Mouse (Mus musculus) heart, embryonic 12.5 days (tissue): ENCODE results near the gene Galntl6. TPM values are rescaled to one million over a fixed set of nuclear protein-coding genes. Genes with fewer than 3 reads are reported as not detected.

Experiments used
- ATAC-seq: fragments of 200-750 bp; cut with Nextera tagmentation; 2 replicates; pipeline ENCODE4 v1.8.0; 2017; ENCODE audit warnings: moderate TSS enrichment, moderate library complexity; ENCODE audit not compliant: insufficient number of reproducible peaks, low FRiP score
- H3K27ac ChIP-seq: fragments of 300-500 bp; sonication (generic); 2 replicates; pipeline ENCODE4 v1.5.1; 2016; ENCODE audit warnings: mild to moderate bottlenecking, moderate library complexity; ENCODE audit not compliant: poor library complexity, severe bottlenecking
- H3K27me3 ChIP-seq: fragments of 300-500 bp; sonication (generic); replicated peaks from 2 replicates; pipeline ENCODE4 v1.6.1; 2016; ENCODE audit warnings: mild to moderate bottlenecking, moderate library complexity
- H3K36me3 ChIP-seq: fragments of 300-500 bp; sonication (generic); 2 replicates; pipeline ENCODE4 v1.6.1; 2016; ENCODE audit warnings: mild to moderate bottlenecking, moderate library complexity
- H3K4me1 ChIP-seq: fragments of 300-500 bp; sonication (generic); replicated peaks from 2 replicates; pipeline ENCODE4 v1.6.1; 2016; ENCODE audit warnings: mild to moderate bottlenecking
- H3K4me2 ChIP-seq: fragments of 300-500 bp; sonication (generic); 2 replicates; pipeline ENCODE4 v1.6.1; 2016; ENCODE audit warnings: mild to moderate bottlenecking, moderate library complexity
- H3K4me3 ChIP-seq: fragments of 300-500 bp; sonication (generic); 2 replicates; pipeline ENCODE4 v1.5.1; 2016; ENCODE audit warnings: mild to moderate bottlenecking
- H3K9ac ChIP-seq: fragments of 300-500 bp; sonication (generic); 2 replicates; pipeline ENCODE4 v1.6.1; 2016; ENCODE audit warnings: mild to moderate bottlenecking, moderate library complexity
- H3K9me3 ChIP-seq: fragments of 300-500 bp; sonication (generic); replicated peaks from 2 replicates; pipeline ENCODE4 v1.6.1; 2016; ENCODE audit warnings: mild to moderate bottlenecking, moderate library complexity
- WGBS: fragments of 180-500 bp; shearing (Covaris S2); methylation state at CpG from one replicate; pipeline ENCODE4 v1.1.7; 2016; 5-methylcytosine and 5-hydroxymethylcytosine counted together
- polyA plus RNA-seq: library from polyadenylated mRNA; unstranded; fragments of >200 nt; fragmentation: Nextera tagmentation; extraction: Ambion mirVana; gene quantifications from 2 replicates; pipeline ENCODE4 v1.2.1, GENCODE M21; 2016

Gene Galntl6
- polyA plus RNA-seq, 1 experiment from 2014 or later = 0.08 TPM

- Histone ChIP-seq H3K4me2 (no peak overlapping the region), H3K4me3 (no peak overlapping the region), H3K9ac (no peak overlapping the region), H3K27ac (no peak overlapping the region), H3K9me3 (no peaks in the 10 kb centered on the region), H3K27me3 (no peaks in the 10 kb centered on the region), H3K4me1 (no peaks in the 10 kb centered on the region), H3K36me3 (no peaks in the 10 kb centered on the region)
- WGBS = 64% methylated on average over 13 of the region's 13 CpGs
- no peak for ATAC-seq
Measured at GRCm38 (mm10) chr8:57842462-57843391, 1069.7 kb downstream of the Galntl6 start.

- Histone ChIP-seq H3K36me3 (no peaks in the 10 kb centered on the region), H3K4me1 (no peaks in the 10 kb centered on the region), H3K4me2 (no peak overlapping the region), H3K27me3 (no peaks in the 10 kb centered on the region), H3K9ac (no peak overlapping the region), H3K27ac (no peak overlapping the region), H3K9me3 (no peaks in the 10 kb centered on the region), H3K4me3 (no peak overlapping the region)
- WGBS = 81% methylated on average over 4 of the region's 4 CpGs
- no peak for ATAC-seq
Measured at GRCm38 (mm10) chr8:57841446-57841845, 1071.0 kb downstream of the Galntl6 start.

GRCm38 (mm10) chr8:57837384-57837783 is 1075.1 kb downstream of the Galntl6 start:
- H3K9ac ChIP-seq = no peak overlapping the region
- ATAC-seq = no peak
- 0 out of 2 replicates have a peak overlapping the region, but pooled peaks have one; percentile 12 for H3K4me3 ChIP-seq
- H3K9me3 ChIP-seq = no peaks in the 10 kb centered on the region
- no peaks in the 10 kb centered on the region for H3K4me1 ChIP-seq
- 62% methylated on average over 8 of the region's 8 CpGs for WGBS
- no peak overlapping the region for H3K27ac ChIP-seq
- no peaks in the 10 kb centered on the region for H3K27me3 ChIP-seq
- H3K36me3 ChIP-seq = no peaks in the 10 kb centered on the region
- H3K4me2 ChIP-seq = peak overlapping the region; percentile 59

GRCm38 (mm10) chr8:57836981-57837380 is 1075.5 kb downstream of the Galntl6 start:
- no peak for ATAC-seq
- no peaks in the 10 kb centered on the region for H3K27me3 ChIP-seq
- H3K27ac ChIP-seq = no peak overlapping the region
- 41% methylated on average over 11 of the region's 11 CpGs for WGBS
- H3K36me3 ChIP-seq = no peaks in the 10 kb centered on the region
- 0 out of 2 replicates have a peak overlapping the region, but pooled peaks have one; percentile 36 for H3K9ac ChIP-seq
- H3K4me1 ChIP-seq = no peaks in the 10 kb centered on the region
- H3K9me3 ChIP-seq = no peaks in the 10 kb centered on the region
- peak overlapping the region; percentile 59 for H3K4me2 ChIP-seq
- 0 out of 2 replicates have a peak overlapping the region, but pooled peaks have one; percentile 12 for H3K4me3 ChIP-seq

GRCm38 (mm10) chr8:57836201-57836883 is 1076.1 kb downstream of the Galntl6 start:
- 81% methylated on average over 15 of the region's 15 CpGs for WGBS
- Histone ChIP-seq H3K4me2 (no peak overlapping the region), H3K9me3 (no peaks in the 10 kb centered on the region), H3K4me3 (no peak overlapping the region), H3K36me3 (no peaks in the 10 kb centered on the region), H3K27ac (no peak overlapping the region), H3K9ac (no peak overlapping the region), H3K4me1 (no peaks in the 10 kb centered on the region), H3K27me3 (no peaks in the 10 kb centered on the region)
- no peak for ATAC-seq

GRCm38 (mm10) chr8:57823151-57823550 is 1089.3 kb downstream of the Galntl6 start:
- 41% methylated on average over 7 of the region's 7 CpGs for WGBS
- H3K4me1 ChIP-seq = peaks cover 11% of the 10 kb centered on the region
- H3K27me3 ChIP-seq = no peaks in the 10 kb centered on the region
- H3K9ac ChIP-seq = no peak overlapping the region
- H3K4me2 ChIP-seq = no peak overlapping the region
- no peak for ATAC-seq
- H3K9me3 ChIP-seq = no peaks in the 10 kb centered on the region
- no peaks in the 10 kb centered on the region for H3K36me3 ChIP-seq
- no peak overlapping the region for H3K27ac ChIP-seq
- no peak overlapping the region for H3K4me3 ChIP-seq

- H3K4me3 ChIP-seq = no peak overlapping the region
- no peak overlapping the region for H3K4me2 ChIP-seq
- no peaks in the 10 kb centered on the region for H3K36me3 ChIP-seq
- ATAC-seq = no peak
- H3K27me3 ChIP-seq = no peaks in the 10 kb centered on the region
- 65% methylated on average over 7 of the region's 7 CpGs for WGBS
- H3K9ac ChIP-seq = no peak overlapping the region
- no peaks in the 10 kb centered on the region for H3K9me3 ChIP-seq
- H3K4me1 ChIP-seq = no peaks in the 10 kb centered on the region
- no peak overlapping the region for H3K27ac ChIP-seq
Measured at GRCm38 (mm10) chr8:57816034-57816433, 1096.4 kb downstream of the Galntl6 start.

GRCm38 (mm10) chr8:57807060-57807459 is 1105.4 kb downstream of the Galntl6 start:
- 0 out of 2 replicates have a peak, but pooled peaks cover 2% of the 10 kb centered on the region for H3K27me3 ChIP-seq
- H3K36me3 ChIP-seq = no peaks in the 10 kb centered on the region
- WGBS = 71% methylated on average over 4 of the region's 4 CpGs
- H3K4me1 ChIP-seq = no peaks in the 10 kb centered on the region
- no peak for ATAC-seq
- no peak overlapping the region for H3K9ac ChIP-seq
- no peak overlapping the region for H3K4me3 ChIP-seq
- H3K27ac ChIP-seq = no peak overlapping the region
- H3K4me2 ChIP-seq = no peak overlapping the region
- no peaks in the 10 kb centered on the region for H3K9me3 ChIP-seq

- ATAC-seq = no peak
- Histone ChIP-seq H3K36me3 (no peaks in the 10 kb centered on the region), H3K9me3 (no peaks in the 10 kb centered on the region), H3K4me2 (no peak overlapping the region), H3K4me1 (0 out of 2 replicates have a peak, but pooled peaks cover 4% of the 10 kb centered on the region), H3K4me3 (no peak overlapping the region), H3K27ac (no peak overlapping the region), H3K27me3 (0 out of 2 replicates have a peak, but pooled peaks cover 2% of the 10 kb centered on the region), H3K9ac (no peak overlapping the region)
- 67% methylated on average over 4 of the region's 4 CpGs for WGBS
Measured at GRCm38 (mm10) chr8:57805094-57805493, 1107.3 kb downstream of the Galntl6 start.

- no peak for ATAC-seq
- H3K36me3 ChIP-seq = no peaks in the 10 kb centered on the region
- whole genome bisulfite sequencing = 84% methylated on average over 8 of the region's 8 CpGs
Measured at GRCm38 (mm10) chr8:57803821-57804220, 1108.6 kb downstream of the Galntl6 start.

GRCm38 (mm10) chr8:57801197-57801596 is 1111.2 kb downstream of the Galntl6 start:
- no peak overlapping the region for H3K27ac ChIP-seq
- 55% methylated on average over 4 of the region's 4 CpGs for WGBS
- H3K27me3 ChIP-seq = no peaks in the 10 kb centered on the region
- H3K4me1 ChIP-seq = peaks cover 4% of the 10 kb centered on the region; the same call in 1 of the 2 replicates
- no peak for ATAC-seq
- H3K36me3 ChIP-seq = no peaks in the 10 kb centered on the region
- no peak overlapping the region for H3K4me3 ChIP-seq
- no peak overlapping the region for H3K4me2 ChIP-seq
- no peaks in the 10 kb centered on the region for H3K9me3 ChIP-seq
- no peak overlapping the region for H3K9ac ChIP-seq

More at GRCm38 (mm10) chr8:57803821-57804220, 1108.6 kb downstream of the Galntl6 start:
- H3K9ac ChIP-seq = no peak overlapping the region
- H3K4me1 ChIP-seq = peaks cover 4% of the 10 kb centered on the region; the same call in 1 of the 2 replicates
- no peak overlapping the region for H3K27ac ChIP-seq
- 0 out of 2 replicates have a peak, but pooled peaks cover 2% of the 10 kb centered on the region for H3K27me3 ChIP-seq
- no peaks in the 10 kb centered on the region for H3K9me3 ChIP-seq
- no peak overlapping the region for H3K4me2 ChIP-seq
- H3K4me3 ChIP-seq = no peak overlapping the region
